Mouse (Mus musculus): Measurements from ENCODE around the gene Fras1. TPM values are rescaled to one million over a fixed set of nuclear protein-coding genes. Genes with fewer than 3 reads are reported as not detected.

The Fras1 gene
- total and polyA plus RNA-seq, 3 experiments: not detected

GRCm38 (mm10) chr5:96388306-96388705 lies 14.6 kb downstream of the Fras1 start:
- Histone ChIP-seq H3K27me3 (ENCODE audit: control insufficient read depth in 1 of 2, insufficient read depth in 2 of 2, low read length in 2 of 2) (peaks cover 0 to 3% of the 10 kb centered on the region in 2 experiments; a peak in 1 of 4 replicates), H3K4me3 (ENCODE audit: control insufficient read depth in 1 of 2, insufficient read depth in 1 of 2, low read depth in 2 of 2, low read length in 2 of 2) (no peak overlapping the region), H3K27ac (ENCODE audit: control insufficient read depth, low read depth, low read length) (no peak overlapping the region), H3K9ac (ENCODE audit: control insufficient read depth, low read depth, low read length, poor library complexity, severe bottlenecking) (no peak overlapping the region), H3K79me2 (ENCODE audit: control insufficient read depth, insufficient read depth, low read length, poor library complexity) (no peaks in the 10 kb centered on the region), H3K36me3 (ENCODE audit: control insufficient read depth in 1 of 2, insufficient read depth in 2 of 2, low read length in 2 of 2) (no peaks in the 10 kb centered on the region), H3K9me3 (replicated peaks; ENCODE audit: insufficient read depth, low read length) (no peaks in the 10 kb centered on the region), H3K4me1 (ENCODE audit: control insufficient read depth in 1 of 2, insufficient read depth in 2 of 2, low read length in 2 of 2) (no peaks in the 10 kb centered on the region)
- TF ChIP-seq MYC (IDR thresholded peaks at IDR 0.05; ENCODE audit: low read depth, low read length) (no peak), NRF1 (IDR thresholded peaks at IDR 0.05; ENCODE audit: insufficient read depth, low read depth, low read length, poor library complexity, severe bottlenecking) (no peak), RAD21 (IDR thresholded peaks at IDR 0.05; ENCODE audit: low read depth, low read length) (no peak), BHLHE40 (IDR thresholded peaks at IDR 0.05; ENCODE audit: borderline replicate concordance, low read depth, low read length) (no peak), MEF2A (IDR thresholded peaks at IDR 0.05; ENCODE audit: extremely low read depth, insufficient replicate concordance, low read depth, low read length, poor library complexity, severe bottlenecking) (no peak), ZMIZ1 (IDR thresholded peaks at IDR 0.05; ENCODE audit: low read depth, low read length) (no peak), KAT2A (conservative IDR thresholded peaks at IDR 0.05; ENCODE audit: low read depth, low read length) (no peak)
- DNase-seq (ENCODE audit: low read depth, low spot score): no peak

GRCm38 (mm10) chr5:96389963-96390623 lies 16.3 kb downstream of the Fras1 start:
- no peaks in the 10 kb centered on the region for H3K79me2 ChIP-seq (ENCODE audit: control insufficient read depth, insufficient read depth, low read length, poor library complexity)

GRCm38 (mm10) chr5:96391086-96391485 lies 17.3 kb downstream of the Fras1 start:
- no peaks in the 10 kb centered on the region for H3K9me3 ChIP-seq (replicated peaks; ENCODE audit: insufficient read depth, low read length)
- no peaks in the 10 kb centered on the region for H3K4me1 ChIP-seq (ENCODE audit: control insufficient read depth in 1 of 2, insufficient read depth in 2 of 2, low read length in 2 of 2)
- no peaks in the 10 kb centered on the region for H3K79me2 ChIP-seq (ENCODE audit: control insufficient read depth, insufficient read depth, low read length, poor library complexity)
- no peaks in the 10 kb centered on the region for H3K36me3 ChIP-seq (ENCODE audit: control insufficient read depth in 1 of 2, insufficient read depth in 2 of 2, low read length in 2 of 2)
- no peak for DNase-seq (ENCODE audit: low read depth, low spot score)
- TF ChIP-seq USF2 (IDR thresholded peaks at IDR 0.05; ENCODE audit: borderline replicate concordance in 1 of 2, insufficient read depth in 1 of 2, low read depth in 1 of 2, low read length in 2 of 2) (no peak), MYB (IDR thresholded peaks at IDR 0.05; ENCODE audit: low read depth, low read length) (no peak), MXI1 (IDR thresholded peaks at IDR 0.05; ENCODE audit: low read depth, low read length) (no peak)
- no peaks in the 10 kb centered on the region for H3K27me3 ChIP-seq (ENCODE audit: control insufficient read depth in 1 of 2, insufficient read depth in 2 of 2, low read length in 2 of 2)
- H3K4me3 ChIP-seq (ENCODE audit: control insufficient read depth in 1 of 2, insufficient read depth in 1 of 2, low read depth in 2 of 2, low read length in 2 of 2): no peak overlapping the region
- H3K9ac ChIP-seq (ENCODE audit: control insufficient read depth, low read depth, low read length, poor library complexity, severe bottlenecking): no peak overlapping the region
- no peak overlapping the region for H3K27ac ChIP-seq (ENCODE audit: control insufficient read depth, low read depth, low read length)

More at GRCm38 (mm10) chr5:96389963-96390623, 16.3 kb downstream of the Fras1 start:
- DNase-seq (ENCODE audit: low read depth, low spot score): no peak
- Histone ChIP-seq H3K9ac (ENCODE audit: control insufficient read depth, low read depth, low read length, poor library complexity, severe bottlenecking) (no peak overlapping the region), H3K4me3 (ENCODE audit: control insufficient read depth in 1 of 2, insufficient read depth in 1 of 2, low read depth in 2 of 2, low read length in 2 of 2) (no peak overlapping the region), H3K27me3 (ENCODE audit: control insufficient read depth in 1 of 2, insufficient read depth in 2 of 2, low read length in 2 of 2) (no peaks in the 10 kb centered on the region), H3K4me1 (ENCODE audit: control insufficient read depth in 1 of 2, insufficient read depth in 2 of 2, low read length in 2 of 2) (no peaks in the 10 kb centered on the region), H3K27ac (ENCODE audit: control insufficient read depth, low read depth, low read length) (no peak overlapping the region), H3K36me3 (ENCODE audit: control insufficient read depth in 1 of 2, insufficient read depth in 2 of 2, low read length in 2 of 2) (no peaks in the 10 kb centered on the region), H3K9me3 (replicated peaks; ENCODE audit: insufficient read depth, low read length) (no peaks in the 10 kb centered on the region)
- TF ChIP-seq POLR2AphosphoS5 (IDR thresholded peaks at IDR 0.05; ENCODE audit: borderline replicate concordance, low read depth, low read length): no peak
- TF ChIP-seq TCF12 (IDR thresholded peaks at IDR 0.05; ENCODE audit: low read depth, low read length): no peak
- no peak for TF ChIP-seq SMC3 (IDR thresholded peaks at IDR 0.05; ENCODE audit: low read depth, low read length)
- TF ChIP-seq MYC (IDR thresholded peaks at IDR 0.05; ENCODE audit: low read depth, low read length): no peak
- TF ChIP-seq BHLHE40 (IDR thresholded peaks at IDR 0.05; ENCODE audit: borderline replicate concordance, low read depth, low read length): no peak
- TF ChIP-seq GATA1 (IDR thresholded peaks at IDR 0.05; ENCODE audit: low read depth, low read length): no peak
- TF ChIP-seq ELF1 (IDR thresholded peaks at IDR 0.05; ENCODE audit: low read depth, low read length): no peak
- no peak for TF ChIP-seq CTCF (IDR thresholded peaks at IDR 0.05 in 2 of 3, conservative IDR thresholded peaks at IDR 0.05 in 1 of 3; ENCODE audit: control insufficient read depth in 1 of 3, insufficient read depth in 1 of 3, low read depth in 2 of 3, low read length in 3 of 3, poor library complexity in 1 of 3, severe bottlenecking in 1 of 3)
- TF ChIP-seq POLR2AphosphoS2 (IDR thresholded peaks at IDR 0.05; ENCODE audit: low read length): no peak
- TF ChIP-seq NELFE (IDR thresholded peaks at IDR 0.05; ENCODE audit: low read depth, low read length): no peak
- TF ChIP-seq E2F4 (IDR thresholded peaks at IDR 0.05; ENCODE audit: borderline replicate concordance, low read depth, low read length): no peak
- TF ChIP-seq MEF2A (IDR thresholded peaks at IDR 0.05; ENCODE audit: extremely low read depth, insufficient replicate concordance, low read depth, low read length, poor library complexity, severe bottlenecking): no peak

All from MEL (cell line).